Mouse (Mus musculus) hindlimb bud, embryonic 11.5 days (tissue): ENCODE data around the gene Tmco3.
"Not testable (repeated sequence)": the region's sequence is repeated elsewhere in the genome, so short reads cannot be mapped to it uniquely, and the experiment has no call there.

ENCODE experiments used
- DNase-seq: peaks from one replicate; pipeline ENCODE4 v3.0.0-alpha.2; 2012; ENCODE audit warnings: low read depth, low spot score; ENCODE audit errors: extremely low spot score

Gene Tmco3

DNA sequence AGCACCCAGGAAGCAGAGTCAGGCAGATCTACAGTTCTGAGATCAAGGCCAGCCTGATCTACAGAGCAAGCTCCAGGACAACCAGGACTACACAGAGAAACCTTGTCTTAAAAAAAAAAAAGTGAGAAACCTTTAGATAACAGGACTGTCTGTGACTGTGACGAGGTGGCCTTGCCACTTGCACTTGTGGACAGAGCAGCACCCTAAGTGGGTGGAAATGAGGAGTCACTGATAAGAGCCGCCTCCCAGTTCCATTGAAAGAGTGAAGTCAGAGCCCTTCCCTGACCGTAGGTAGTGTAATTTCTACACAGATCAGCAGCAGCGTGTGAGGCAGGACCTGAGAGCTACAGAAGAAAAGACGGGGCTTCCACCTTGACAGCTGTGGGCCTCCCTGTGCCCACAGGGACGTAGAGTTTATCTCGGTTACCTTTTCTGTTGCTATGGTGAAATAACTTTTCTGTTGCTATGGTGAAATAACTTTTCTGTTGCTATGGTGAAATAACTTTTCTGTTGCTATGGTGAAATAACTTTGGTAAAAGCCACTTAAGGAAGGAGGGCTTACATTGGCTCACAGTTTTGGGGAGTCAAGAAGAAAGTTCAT, 18.4 kb downstream of the Tmco3 start:
- DNase-seq: no peak

DNA sequence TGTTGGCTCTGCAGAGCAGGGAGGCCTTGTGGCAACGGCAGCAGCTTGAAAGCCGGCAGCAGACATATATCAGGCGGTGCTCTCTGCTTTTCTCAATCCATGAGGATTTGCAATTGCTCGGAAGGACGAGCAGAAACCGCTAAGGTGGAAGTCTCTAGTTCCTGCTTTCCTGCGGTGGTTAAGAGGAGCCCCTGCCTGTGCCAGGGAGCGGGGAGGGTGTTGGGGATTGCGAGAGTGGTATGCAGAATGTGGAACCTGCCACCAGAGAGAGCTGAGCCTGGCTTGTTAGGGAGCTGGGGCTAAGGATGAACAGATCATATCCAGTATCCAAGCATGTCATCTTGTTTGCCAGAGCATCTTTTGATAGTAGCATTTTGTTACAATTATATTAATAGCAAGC, 18.9 kb downstream of the Tmco3 start:
- DNase-seq: no peak

DNA sequence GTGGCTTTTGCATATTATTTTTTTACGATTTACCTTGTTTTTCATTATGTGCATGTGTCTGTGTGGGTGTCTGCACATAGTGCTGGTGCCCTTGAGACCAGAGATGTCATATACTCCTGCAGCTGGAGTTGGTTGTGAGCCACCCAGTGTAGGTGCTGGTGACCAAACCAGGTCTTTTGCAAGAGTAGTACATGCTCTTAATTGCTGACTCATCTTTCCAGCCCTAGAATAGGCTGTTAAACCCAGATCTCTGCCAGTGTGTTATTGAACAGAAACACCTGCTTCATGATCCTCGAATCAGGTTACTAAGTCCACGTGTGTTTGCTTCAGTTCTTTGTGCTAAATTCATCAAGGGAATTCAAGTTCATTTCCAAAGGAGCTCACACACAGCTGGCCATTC, 26.9 kb downstream of the Tmco3 start:
- DNase-seq: no peak

DNA sequence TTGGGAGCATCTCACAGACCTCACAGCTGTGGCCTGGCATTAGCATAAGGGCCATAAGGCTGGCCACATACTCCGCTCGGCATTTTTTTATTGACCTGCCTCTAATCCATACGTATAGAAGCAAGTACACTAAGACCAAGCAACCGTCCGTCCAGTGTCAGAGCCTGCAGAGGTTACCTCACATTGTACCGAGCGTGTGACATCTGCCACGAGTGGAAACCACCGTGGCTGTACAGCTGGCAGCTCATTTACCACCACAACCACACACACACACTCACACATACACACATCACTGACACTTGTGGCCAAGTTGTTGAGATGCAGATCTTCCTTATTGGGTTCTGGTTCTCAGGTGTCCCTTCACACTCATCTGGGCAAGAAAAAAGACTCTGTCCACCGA, 28.7 kb downstream of the Tmco3 start:
- DNase-seq: no peak

DNA sequence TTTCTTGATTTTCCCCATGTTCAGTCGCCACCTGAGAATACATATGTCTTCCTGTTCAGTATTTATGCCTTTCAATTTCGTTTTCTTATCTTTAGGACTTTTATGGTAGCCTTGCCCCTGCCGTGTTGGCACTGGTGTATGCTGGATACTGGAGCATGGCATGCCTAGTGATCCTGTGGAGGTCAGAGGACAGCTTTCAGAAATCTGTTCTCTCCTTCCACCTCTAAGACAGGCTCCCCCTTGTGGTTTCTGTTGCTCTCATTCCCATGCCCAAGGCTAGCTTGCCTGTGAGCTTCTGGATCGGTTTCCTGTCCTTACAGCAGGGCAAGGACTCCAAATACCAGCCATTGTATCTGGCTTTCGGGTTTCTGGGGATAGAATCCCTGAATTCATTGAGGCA, 38.6 kb downstream of the Tmco3 start:
- no peak for DNase-seq

DNA sequence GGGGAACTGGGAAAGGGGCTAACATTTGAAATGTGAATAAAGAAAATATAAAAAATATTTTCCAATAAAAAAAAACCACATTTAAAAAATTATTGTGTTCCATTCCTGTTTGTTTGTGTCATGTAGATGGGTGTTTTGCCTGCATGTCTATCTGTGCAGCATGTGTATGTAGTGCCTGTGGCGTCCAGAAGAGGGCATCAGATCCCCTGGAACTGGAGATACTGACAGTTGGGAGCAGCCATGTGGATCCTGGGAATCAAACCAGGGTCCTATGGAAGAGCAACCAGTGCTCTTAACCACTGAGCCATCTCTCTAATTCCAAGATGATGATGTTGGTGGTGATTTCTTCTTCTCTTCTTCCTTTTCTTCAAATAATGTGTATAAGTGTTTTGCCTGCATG, 46.7 kb downstream of the Tmco3 start:
- DNase-seq: no peak

DNA sequence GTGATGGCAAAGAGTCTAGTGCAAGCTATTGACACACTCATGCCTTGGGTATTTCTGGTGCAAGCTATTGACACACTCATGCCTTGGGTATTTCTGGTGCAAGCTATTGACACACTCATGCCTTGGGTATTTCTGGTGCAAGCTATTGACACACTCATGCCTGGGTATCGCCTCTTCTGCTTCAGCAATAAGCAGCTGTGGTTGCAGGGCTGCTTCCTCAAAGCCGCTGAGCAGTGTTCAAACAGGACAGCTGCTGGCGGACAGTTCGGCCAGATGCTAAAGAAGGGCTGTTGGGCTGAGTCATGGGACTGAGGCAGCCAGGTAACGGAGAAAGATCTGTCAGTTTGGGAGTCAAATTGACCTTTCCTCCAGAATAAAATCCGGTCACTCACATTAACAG, 49.3 kb downstream of the Tmco3 start:
- DNase-seq: not testable (repeated sequence)

DNA sequence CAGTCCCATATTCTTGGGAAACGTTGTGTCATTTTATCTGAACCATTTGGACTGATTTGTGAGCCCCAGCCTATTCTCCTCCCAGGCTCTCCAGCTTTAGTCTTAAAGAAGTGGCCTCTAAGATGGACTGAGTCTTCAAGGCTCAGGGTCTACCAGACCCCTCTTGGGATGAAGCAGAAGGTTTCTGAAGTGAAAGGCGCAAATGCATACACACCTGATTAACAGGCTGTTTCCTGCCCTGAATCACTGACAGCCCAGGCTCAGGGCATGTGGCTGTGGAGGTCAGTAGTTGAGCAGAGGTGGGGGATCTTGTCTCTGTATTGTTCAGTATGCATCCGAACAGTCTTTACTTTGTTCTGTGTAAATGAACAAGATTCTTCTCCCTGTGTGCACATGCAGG, 49.7 kb downstream of the Tmco3 start:
- DNase-seq: no peak

DNA sequence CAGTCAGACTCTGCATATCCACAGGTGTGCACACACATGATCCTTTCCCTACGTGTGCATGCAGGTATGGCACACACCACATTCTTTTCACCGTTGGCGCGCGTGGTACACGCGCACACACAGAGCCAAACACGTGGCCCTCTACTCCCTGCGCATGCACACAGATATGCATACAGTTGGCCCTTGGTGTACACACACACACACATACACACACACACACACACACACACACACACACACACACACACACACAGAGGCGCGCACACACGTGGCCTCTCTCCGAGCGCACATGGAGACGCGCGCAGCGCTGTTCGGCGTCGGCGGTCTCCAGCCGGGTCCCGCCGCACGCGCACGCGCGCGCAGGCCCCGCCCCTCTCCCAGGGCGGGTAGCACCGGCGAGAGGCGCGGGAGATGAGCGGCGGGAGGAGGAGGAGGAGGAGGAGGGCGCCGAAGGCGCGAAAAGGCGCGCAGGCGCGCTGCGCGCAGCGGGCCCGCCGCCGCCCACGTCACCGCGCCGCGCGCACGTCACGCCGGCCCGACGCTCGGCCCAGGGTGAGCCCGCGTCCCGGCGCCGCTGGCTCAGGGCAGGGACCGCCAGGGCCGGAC, 50.4 kb downstream of the Tmco3 start, which contains the start of gene Tfdp1:
TSS of gene Tfdp1 (plus strand) at position 497 of the 606 bp plus-strand sequence.
- peak; percentile 42 for DNase-seq

DNA sequence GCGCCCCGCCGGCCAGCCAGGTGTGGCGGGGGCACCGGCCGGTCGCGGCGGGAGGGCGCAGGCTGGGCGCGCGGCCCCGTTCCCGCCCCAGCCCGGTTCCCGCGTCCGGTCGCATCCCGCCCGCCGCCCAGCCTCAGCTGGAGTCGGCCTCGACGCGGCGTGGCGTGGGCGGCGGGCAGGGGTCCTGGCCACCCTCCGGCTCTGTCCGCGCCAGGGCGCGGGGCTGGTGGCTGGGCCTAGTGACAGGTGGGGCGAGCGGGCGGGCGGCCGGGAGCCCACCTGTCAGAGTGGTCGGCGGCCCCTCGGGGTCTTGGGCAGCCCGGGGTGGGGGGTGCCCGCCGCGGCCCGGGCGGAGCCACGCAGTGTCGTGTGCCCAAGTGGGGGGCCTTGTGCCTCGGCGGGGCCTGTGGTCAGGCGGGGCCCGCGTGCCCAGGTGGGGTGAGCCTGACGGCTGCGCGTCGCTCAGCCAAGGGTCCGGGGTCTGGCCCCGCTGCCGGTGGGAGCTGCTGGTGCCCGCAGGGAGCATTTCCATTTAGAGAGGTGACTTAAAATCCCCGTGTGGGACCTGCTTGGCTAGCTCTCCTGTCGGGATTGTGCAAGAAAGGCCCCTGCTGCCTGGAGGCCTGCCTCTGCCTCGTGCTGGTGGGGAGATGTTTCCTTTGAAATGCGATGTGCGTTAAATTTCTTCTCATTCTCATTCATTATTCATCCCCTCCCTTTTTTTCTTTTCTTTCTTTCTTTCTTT, 51.1 kb downstream of the Tmco3 start:
- DNase-seq: no peak

DNA sequence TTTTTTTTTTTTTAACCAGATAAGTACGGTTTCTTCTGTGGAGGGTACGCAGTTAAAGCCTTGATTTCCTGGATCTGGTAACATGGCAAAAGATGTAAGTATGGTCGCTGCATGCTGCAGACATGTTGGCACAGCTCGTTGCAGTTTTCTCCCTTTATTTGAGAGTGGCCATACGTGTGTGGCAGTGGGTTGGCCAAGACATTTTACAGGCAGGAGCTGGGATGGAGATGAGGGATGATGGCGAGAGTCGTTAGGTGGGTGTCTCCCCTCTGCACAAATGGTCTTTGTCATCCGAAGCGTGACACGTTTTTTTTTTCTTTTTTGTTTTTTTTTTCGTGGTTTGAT, 51.6 kb downstream of the Tmco3 start:
- DNase-seq: no peak

DNA sequence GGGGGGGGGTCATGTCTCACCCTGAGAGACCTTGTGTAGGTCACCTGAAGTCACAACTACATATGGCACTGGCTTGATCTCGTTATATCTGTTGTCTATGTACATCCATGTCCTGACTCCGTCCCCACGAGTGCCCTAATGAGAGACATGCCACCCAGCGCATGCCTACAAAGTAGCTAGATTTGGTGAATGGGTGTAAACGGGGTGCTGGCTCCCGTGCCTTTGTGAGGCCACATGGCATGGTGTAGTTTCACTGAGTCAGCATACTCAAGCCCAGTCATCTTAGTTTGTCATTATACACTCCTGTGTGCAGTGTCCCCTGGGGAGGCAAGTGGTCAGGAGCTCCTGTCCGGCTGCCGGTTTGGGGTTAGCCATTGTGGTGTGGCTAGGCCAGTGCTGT, 52.7 kb downstream of the Tmco3 start:
- no peak for DNase-seq

DNA sequence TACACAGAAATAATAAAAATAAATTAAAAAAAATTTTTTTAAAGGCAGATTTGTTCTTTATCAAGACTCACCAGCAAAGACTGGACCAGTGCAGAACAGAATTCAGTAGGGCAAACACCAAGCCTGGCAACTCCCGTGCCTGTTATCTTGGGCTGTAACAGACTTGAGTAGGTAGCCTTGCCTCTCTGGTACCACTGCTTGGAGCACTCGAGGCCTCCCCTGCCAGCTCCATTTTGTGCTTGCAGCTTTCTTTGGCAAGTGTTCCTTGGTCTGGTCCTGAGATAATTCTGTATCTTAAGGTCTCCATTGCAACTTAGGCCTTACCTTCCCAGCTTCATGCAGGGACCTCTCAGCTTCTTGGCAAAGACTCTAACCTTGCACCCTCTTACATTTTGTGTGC, 54.4 kb downstream of the Tmco3 start:
- no peak for DNase-seq

DNA sequence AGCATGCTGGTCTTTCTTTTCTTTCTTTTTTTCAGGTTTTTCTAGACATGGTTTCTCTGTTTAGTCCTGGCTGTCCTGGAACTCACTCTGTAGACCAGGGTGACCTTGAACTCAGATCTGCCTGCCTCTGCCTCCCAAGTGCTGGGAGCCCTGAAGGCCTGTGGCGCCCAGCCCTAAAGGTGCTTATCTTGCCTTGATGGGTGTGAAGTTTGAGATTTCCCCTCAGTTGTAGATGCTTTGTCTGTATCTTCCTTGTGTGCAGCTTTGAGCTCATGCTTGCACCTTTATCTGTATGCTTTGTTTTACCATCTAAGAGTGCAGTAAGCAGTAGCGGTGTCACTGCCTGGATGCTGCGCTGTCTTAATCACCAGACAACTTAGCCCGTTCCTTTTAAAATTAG, 55.1 kb downstream of the Tmco3 start:
- DNase-seq: no peak

DNA sequence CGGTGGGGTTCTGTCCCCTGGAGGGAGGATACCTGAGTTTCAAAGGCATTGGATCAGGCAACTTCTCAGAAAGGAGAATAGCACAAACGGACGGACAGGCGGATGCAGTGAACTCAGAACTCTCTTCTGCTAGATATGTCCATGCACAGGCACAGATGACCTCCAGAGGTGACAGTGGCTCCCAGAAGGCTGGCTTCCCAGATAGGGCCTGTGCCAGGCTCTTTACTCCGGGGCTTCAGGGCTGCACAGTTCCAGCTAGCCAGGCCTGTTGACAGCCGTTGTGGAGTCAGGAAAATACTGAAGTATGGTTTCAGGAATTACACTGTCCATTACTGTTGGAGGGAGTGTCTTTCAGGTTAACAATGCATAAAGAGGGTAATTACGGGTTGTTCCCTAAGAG, 62.1 kb downstream of the Tmco3 start:
- DNase-seq: no peak

DNA sequence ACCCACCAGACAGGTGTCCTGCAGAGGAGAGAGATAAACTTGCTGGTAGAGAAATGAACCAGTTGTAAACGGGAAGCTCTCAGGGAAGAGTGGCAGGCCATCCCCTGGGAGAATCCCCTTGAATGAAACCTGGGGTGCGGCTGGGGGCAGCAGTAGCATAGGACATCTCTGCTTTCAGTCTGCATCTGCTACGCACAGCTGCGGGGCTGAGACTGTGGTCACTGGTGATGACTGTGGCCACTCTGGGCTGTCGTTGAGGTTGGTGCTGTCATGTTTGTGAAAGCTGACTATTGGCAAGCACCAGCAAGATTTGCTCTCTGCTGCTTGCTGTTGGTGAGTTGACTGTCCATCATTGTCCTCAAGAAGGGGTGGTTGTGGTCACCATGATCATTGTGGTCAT, 63.6 kb downstream of the Tmco3 start:
- no peak for DNase-seq

DNA sequence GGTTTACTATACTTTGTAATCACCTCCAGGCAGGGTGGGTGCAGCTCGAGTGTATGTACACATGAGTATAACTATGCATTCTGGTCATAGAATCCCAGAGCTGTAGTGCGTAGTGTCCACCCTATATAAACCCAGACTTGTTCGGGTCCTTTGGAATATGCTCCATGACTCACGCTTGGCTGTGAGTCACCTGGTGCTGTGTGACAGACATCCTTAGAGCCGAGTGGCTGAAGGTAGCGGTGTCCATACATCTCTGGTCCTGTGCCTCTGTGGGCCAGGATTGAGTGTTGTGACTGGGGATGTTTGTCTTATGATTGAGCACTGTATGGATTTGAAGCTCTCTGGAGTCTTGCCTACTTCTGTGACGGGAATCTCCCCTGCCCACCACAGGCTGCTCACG, 64.6 kb downstream of the Tmco3 start:
- DNase-seq: no peak

DNA sequence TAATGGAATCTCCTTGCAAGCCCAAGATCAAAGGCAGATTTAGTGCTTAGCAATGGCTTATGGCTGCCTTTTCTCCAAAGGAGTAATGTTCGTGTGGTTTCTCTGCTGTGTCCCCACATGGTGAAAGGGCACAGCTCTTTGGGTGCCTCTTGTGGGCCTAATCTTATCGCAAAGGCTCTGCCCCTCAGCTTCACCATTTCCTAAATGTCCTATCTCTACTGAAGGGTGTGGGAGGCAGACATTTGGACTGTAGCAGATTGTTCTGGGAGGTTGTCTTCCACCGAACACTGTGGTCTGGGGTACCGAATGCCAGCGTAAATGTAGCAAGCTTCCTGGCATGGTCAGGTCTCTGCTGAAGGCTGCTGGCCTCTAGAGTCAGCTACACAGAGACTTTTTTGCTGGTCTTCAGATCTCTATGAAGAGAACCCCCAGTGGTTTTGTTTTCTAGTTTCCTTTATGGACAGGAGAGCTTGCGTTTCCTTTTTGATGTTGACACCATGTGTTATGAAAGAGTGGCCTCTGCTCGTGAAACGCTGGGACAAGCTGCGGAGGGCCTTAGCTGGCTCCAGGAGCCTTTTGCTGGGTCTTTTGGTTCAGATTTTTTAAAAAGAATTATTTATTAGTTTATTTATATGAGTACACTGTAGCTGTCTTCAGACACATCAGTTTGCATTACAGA, 65.3 kb downstream of the Tmco3 start:
- DNase-seq: no peak

DNA sequence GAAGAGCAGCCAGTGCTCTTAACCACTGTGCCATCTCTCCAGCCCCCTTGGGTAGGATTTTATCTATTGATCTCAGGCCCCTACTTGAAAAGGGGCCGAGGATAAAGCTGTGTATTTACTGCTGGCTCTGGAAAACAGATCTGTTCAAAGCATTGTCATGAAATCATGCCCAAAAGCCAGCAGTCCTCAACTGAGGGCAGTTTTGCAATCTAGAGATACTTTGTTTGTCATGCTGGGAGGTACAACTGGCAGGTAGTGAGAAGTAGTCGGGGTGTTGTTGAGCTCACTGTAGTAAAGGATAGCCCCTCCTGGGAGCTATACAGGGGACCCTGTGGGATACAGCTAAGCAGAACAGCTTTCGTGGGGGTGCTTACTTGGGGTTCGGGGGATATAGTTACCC, 65.9 kb downstream of the Tmco3 start:
- DNase-seq: no peak

DNA sequence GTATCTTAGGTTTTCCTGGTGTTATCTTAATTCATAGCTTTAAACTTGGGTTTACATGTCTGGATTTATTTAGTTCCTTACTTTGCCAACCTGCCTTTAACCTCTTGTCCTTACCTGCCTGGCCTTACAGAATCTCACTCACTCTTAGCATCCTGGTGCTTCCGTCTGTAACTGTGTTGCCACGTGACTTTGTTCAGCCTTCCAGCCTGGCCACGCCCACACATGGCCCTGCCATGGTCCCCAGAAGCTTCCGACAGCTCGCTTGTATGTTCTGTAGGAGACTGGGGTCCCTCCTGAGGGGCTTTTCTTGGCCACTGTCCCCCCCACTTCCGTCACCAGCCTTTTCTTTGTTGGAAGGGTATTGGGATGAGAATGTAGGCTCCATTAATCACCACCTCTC, 68.2 kb downstream of the Tmco3 start:
- no peak for DNase-seq

DNA sequence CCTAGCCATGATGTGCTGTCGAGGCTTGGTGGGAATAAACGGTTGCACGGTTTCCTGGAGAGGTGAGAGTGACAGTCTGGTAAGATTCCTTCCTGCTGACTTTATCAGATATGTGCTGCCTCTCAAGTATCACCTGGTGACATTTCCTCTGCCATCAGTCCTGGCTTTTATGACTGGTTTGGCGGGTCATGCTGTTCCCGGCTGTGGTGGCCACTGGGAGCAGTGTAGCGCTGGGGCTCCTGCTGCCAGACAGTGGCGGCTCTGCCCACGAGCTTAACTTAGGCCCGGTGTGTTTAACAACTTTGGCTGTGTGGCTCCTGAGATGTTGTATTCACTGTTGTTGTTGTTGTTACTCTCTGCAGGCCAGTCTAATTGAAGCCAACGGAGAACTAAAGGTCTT, 68.7 kb downstream of the Tmco3 start:
- no peak for DNase-seq

DNA sequence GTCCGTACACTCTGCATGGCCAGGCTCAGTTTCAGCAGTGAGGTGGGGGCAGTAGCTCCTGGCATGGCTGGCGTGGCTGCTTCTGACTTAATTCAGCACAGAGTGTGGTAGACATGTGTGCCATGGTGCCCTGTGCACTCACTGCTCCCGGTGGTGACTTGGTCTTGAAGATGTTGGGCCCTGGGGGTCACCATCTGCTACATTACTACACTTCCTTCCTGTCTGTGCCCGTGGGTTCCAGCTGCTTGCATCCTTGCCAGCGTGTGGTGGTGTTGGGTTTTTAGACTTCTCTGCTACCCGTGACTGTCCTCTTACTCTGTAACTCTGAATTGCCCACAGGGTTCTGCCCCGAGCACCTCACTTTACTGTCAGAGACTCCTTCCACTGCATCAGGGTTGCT, 72.2 kb downstream of the Tmco3 start:
- no peak for DNase-seq
